Mouse (Mus musculus): Measurements from ENCODE around the gene Bptf. TPM values are rescaled to one million over a fixed set of nuclear protein-coding genes. Genes with fewer than 3 reads are reported as not detected.

The Bptf gene
- 15.4 and 17.9 TPM in 2 replicates for polyA plus RNA-seq (2015; fragmentation: Nextera tagmentation; extraction: Ambion mirVana)

DNA sequence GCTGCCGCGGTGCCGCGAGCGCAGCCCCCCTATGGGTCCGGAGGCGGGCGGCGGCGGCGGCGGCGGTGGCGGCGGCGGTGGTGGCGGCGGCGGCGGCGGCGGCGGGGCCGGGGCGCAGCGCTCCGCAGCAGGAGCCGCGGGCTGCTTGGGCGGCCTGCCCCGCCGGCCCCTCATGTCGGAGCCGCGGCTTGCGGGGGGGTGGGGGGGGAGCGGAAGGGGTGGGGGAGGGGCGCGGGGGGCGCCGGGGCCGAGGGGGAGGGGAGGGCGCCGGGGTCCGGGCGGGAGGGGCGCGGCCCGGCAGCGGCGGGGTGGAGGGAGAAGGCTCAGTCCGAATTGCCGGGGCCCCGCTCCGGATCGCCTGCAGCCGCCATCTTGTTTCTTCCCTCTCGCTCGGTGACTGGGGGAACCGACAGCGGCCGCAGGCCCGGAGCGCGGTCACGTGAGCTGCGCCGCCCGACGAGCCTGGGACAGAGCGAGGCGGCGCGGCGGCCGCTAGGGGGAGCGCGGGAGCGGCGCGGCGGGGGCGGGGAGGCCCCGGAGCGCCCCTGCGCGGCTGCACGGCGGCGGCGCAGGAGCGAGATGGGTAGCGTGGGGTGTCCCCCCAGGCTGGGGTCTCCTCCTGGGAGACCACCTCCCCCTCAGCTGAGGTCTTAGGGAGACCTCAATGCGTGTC, at the start of gene Bptf:
Bptf (minus strand) TSS at position 379 of the 673 bp plus-strand sequence.

DNA sequence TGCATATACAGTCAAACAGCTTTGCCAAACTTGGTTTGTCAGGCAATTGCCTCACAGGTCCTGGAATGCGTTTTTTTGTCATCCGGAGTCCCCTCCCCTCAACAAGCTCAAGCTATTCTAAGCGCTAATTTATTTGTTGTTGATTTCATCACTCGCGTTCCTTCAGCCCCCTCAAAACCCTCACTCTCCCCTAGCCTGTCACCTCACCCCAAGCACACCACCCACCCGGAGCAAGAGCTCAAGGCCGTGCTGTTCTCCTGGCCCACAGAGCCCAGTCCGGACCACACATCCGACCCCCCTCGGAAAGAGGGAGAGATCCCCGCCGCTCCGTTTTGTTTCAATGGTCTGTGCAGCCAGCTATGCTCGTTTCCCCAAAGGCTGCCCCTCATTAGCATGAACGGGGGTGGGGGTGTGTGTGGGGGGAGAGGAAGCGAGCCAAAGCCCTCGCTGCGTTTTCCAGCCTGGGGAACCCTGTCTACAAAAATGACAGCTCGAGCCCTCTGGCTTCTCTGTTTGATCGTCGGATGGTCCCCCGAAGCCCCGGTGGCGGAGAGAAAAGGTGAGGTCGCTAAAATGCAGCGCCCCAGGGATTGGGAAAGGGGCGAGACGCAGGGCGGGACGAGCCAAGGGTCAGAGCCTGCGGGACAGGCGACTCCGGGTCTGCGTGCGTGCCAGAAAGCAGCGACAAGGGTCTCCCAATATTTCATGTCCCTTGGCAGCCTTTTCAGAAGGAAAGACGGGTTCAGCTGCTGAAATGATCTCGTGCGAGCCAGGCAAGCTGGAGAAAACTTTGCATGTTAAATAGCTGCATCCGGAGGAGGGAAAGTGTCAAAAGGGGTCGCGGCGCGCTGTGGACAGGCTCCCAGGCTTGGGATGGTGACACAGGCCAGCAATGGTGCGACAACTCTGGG, 106.3 kb downstream of the Bptf start, which contains the start of gene 1810010H24Rik:
1810010H24Rik (plus strand) TSS at position 271 of the 911 bp plus-strand sequence.

DNA sequence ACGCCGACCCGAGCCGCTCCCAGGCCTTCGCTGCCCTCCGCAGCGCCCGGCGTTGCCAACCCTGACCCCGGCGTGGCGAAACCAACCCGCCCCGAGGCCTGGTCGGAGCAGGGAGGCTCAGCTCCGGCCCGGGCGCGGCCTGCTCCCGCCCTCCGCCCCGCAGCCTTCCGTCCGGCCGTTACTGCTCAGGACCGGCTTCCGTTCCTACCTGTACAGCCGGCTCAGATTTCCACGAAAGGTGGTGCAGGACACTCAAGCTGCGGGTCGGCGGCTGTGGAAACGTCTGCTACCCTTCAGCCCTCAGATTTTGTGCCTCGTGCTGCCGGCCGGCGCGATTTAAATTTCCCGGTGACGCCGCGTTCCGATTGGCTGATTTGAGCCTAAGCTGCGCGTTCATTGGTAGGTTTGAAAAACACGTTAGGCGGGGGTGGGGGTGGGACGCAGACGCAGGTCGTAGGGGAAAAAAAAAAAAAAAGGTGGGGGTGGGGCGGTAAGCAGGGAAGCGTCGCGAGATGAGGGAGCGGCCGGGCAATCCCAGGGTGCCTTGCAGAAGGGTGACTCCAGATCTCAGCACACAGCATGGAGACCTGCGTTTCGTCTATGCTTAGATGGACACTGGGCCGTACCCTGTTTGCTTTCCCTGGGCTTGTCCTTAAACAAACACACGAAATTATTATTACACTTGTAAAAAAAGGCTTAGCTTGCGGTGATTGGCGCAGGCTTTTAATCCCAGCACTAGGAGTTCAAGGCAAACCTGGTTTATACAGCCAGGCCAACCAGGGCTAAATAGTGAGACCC, 132.6 kb downstream of the Bptf start, which contains the start of gene Kpna2:
Kpna2 (minus strand) TSS at position 391 of the 798 bp plus-strand sequence.

Other genes starting within 250 kb of the Bptf start
- gene Smurf2, start 211.4 kb downstream of the Bptf start, polyA plus RNA-seq (2015; fragmentation: Nextera tagmentation; extraction: Ambion mirVana), result 9.4 and 10.4 TPM in 2 replicates
- gene Kpna2, start 132.6 kb downstream of the Bptf start, polyA plus RNA-seq (2015; fragmentation: Nextera tagmentation; extraction: Ambion mirVana), result 81.1 and 87.7 TPM in 2 replicates
- 8.3 and 8.5 TPM in 2 replicates for gene 1810010H24Rik, start 106.4 kb downstream of the Bptf start, polyA plus RNA-seq (2015; fragmentation: Nextera tagmentation; extraction: Ambion mirVana)
- gene Nol11, start 57.3 kb upstream of the Bptf start, polyA plus RNA-seq (2015; fragmentation: Nextera tagmentation; extraction: Ambion mirVana), result 18.3 and 23.4 TPM in 2 replicates